Mouse (Mus musculus): ENCODE results near the gene Stxbp1.

Gene Stxbp1

DNA sequence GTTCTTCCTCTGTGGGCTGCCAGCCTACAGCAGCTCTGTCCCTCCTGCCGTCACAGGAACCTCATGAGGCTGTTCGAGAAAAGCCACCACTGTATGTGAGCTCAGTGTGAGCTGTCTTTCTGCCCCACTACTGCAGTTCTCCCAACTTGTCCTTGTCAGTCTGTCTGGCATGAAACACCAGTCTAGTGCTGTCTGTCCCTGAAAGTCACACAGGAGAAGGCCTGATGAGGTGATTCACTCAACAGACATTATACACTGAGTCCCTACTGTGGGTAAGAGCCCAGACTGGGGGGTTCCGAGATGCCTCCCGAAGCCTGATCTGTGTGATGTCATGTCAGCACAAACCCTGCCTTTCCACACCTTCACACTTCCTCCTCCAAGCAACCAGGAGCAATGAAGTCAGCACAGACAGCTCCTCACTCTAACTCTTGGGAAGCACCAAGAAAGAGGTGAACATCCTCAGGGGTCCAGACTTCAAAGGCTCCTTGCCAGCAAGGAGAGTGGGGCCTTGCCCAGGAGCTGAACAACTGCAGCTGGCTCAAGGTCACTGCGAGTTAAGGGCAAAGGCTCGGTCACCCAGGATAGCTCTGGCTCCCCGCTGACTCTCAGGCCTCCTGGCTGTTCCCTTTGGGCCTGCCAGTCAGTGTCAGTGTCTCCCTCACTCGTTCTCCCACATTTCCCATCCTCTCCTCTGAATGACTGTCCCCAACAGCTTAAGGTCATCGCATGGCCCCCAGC lies 8.7 kb downstream of the Stxbp1 start:
- no peak for DNase-seq (ENCODE audit: low spot score)

DNA sequence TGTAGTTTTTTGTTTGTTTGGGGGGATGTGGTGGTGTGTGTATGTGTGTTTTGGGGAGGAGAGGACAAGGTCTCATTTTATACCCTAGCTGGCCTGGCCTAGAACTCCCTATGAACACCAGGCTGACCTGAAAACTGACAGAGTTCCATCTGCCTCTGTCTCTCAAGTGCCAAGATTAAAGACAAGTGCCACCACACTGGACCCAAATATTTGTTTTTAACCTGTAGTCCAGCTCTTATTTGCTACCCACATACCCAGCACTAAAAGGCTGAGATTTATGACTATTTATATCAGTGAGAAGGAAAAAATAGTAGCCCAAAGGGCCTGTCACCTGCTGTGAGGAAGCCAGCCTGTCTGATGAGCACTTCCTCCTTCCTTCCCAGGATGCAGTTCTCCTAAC lies 11.5 kb downstream of the Stxbp1 start:
- no peak for DNase-seq (ENCODE audit: low spot score)

DNA sequence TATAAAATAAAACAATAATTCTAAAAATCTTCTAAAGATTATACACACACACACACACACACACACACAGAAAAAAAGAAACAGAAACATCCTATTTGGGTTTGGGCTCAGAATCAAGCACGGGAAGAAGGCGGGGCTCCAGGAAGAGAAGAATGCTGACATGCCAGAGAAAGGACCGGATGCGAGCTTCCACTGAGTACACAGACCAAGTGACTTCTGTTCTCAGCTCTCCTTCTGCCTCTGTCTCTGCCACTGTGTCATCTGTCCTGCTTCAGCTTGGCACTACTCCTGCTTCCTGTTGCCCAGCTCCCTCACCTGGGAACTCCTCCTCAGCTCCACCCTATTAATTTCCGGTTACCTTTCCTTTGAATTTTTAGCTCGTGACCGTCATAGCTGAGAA lies 12.5 kb downstream of the Stxbp1 start:
- peak; percentile 75 for DNase-seq (ENCODE audit: low spot score)

DNA sequence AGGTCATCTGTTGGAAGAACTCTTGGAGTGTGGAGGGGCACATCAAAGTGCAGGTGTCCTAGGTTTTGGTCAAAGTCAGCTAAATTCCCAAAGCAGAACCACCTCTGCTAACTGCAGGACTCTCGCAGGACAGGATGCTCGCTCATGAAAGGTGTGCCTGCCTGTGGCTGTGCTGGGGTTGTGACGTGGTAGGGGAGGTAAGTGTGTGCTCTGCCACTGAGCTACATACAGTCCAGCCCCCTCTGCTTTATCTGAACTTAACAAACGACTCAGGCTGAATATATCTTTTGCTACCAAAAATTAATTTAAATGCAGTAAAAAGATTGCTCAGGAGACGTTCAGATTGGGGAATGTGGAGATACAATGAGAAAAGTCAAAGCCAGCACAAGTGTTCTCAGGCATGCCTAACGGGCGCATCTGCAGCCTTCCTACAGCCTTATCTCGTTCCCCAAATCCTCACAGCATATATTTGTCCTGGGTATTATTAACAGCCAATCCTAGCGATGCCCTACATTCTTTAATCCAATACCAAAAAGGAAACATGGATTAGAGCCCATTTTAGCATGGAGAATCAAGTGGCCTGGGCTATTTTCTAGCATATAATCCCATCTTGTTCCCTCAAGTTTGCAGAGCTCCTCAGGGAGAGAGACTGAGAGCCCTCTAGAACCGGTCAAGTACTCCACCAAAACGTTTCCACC lies 17.9 kb downstream of the Stxbp1 start:
- DNase-seq (ENCODE audit: low spot score), result no peak

DNA sequence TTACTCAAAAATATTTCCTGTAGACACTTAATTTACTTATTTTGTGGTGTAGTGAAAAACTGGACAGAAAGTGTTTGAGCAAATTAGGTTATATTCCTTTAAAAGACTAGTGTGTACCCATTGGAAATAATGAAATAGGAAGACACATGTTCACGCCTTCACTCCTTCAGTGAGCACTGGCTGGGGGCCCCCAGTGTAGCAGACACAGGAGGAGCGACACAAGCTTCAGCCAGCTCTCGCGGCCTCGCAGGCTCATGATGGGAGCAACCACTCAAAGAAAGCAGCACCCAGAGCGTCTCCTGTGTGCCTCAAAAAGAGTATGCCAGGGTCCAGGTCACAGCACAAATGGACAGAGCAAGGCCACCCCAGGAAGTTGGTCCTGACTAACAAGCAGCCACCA lies 21.2 kb downstream of the Stxbp1 start:
- DNase-seq (ENCODE audit: low spot score), result no peak

DNA sequence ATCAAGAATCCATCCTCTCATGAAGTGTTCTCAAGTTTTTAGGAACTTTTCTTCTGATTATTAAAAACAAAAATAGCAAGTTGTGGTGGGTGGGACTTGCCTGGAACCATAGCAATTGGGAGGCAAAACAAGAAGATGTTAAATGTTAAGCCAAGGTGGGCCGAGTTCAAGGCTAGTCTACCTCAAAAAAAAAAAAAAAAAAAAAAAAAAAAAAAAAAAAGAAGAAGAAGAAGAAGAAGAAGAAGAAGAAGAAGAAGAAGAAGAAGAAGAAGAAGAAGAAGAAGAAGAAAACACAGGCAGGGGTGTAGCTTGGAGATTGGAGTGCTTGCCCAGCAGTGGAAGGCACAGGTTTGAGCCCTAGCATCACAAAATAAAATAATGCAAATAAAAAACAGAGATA lies 22.3 kb downstream of the Stxbp1 start:
- DNase-seq (ENCODE audit: low spot score), result no peak

DNA sequence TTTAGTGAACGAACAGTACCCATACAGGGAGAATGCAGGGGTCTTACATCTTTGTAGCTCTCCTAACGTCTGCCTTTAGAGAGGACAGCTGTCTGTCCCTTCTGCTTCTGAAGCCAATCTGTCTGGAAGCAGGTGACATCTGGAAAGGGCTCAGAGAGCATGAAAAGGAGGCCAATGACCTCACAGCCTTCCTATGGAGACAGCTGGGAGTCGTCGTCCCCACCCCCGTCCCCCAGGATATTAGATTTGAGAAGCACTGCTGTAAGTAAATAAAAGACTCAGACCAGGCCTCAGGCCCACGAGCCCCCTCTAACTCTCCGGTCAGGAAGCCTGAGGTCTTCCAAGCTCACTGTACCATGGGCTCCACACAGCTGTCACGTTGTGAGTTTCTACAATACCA lies 22.9 kb downstream of the Stxbp1 start:
- no peak for DNase-seq (ENCODE audit: low spot score)

DNA sequence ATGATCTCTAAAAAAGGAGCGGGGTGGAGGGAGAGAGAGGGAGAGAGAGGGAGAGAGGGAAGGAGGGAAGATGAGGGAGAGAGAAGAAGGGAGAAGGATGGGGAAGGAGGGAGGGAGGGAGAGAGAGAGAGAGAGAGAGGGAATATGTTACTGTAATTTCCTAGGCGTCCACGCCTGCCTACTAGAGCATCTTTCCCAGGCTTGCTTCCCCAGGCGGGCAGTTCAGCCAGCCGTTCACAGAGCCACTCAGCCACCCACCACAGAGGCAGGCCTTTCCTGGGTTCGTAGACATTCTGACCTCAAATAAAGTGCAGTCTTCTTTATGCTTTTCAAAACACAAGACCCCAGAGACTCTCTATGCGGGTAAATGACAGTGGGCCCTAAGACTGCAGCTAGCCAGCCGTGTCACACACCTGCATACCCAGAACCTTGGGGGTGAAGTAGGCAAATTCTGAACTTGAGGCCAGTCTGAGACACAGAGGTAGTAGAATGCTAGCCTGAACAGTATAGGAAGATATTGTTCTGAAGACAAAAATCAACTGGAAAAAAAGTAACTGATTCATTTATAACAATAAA lies 23.4 kb downstream of the Stxbp1 start:
- DNase-seq (ENCODE audit: low spot score), result no peak

DNA sequence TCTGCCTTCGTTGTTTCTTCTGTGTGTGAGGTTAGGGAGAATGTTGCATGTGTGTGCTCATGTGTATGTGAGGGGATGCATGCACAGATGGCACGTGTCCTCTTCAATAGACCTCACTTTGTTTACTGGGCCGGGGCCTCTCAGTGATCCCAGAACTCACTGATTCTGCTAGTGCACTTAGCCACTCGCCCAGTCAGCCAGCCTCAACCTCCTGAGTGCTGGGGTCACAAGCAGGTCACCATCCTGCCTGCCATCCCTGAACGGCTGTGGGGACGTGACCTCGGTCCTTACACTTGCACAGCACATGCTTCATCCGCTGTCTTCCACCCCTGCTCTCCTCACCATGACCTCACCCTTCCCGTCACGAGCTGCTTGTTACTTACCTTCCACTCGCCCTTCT lies 23.9 kb downstream of the Stxbp1 start:
- DNase-seq (ENCODE audit: low spot score), result no peak

DNA sequence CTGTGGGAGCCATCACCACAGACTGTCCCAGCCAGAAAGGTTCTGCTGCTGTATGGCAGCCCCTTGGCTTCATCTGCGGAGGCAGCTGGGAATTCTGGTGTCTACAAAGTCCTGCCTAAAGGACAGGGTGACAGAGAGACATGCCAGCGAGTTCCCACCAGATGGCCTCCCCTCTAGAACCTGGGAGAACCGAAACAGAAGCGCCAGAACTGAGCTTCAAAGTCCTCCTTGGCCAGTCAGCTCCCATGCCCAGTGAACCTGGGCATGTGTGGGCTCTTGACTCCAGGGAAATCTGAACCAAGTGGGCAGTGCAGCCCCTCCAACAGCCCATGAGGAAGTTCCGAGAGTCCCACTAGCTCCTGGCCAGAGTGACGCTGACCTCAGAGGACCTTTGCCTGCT lies 24.4 kb downstream of the Stxbp1 start:
- no peak for DNase-seq (ENCODE audit: low spot score)

DNA sequence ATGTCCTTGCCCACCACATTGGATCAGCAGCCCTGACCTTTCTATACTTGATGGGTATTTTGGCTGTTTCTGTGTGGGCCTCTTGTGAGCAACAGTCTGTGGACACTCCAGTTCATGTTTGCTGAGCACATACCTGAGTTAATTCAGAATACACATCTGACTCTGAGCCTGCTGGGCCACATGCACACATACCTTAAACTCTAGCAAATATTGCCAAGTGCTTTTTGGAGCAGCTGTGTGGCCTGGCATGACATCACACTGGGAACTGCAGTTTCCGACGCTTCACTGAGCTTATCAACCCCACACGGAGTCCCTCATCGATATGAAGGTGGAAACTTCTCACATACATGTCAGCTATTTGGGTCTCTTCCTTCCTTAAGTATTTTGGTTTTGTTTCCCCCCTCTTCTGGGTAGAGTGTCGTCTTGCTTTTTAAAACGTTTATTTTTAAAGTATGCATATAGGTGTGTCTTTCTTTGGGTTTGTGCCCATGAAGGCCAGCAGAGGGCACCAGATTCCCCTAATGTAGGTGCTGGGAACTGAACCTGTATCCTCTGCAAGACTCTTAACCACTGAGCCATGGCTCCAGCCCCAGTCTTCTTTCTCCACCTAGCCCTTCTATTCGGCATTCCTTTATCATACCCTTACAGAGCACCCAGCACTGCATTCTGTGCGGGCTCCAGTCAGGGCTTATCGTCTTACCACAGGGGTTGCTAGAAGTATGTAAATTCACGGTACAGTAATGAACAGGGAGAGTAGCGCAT lies 25.8 kb downstream of the Stxbp1 start:
- DNase-seq (ENCODE audit: low spot score), result peak; percentile 45

DNA sequence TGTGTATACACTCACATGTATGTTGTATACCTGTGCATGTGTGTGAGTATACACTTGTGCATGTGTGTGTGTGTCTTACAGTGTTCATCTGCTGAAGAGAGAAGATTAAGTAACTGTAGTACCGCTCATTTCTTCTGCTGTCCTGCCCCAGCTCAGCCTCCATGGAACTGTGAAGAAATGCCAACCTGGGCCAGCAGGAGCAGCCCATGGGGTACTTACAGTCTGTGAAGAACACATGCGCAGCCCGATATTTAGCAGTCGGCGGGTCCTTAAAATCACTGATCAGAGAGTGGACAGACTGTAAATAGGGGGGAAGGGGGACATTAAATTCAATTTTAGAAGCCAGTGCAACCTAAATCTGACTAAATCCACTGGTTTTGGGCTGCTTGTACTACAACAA lies 28.8 kb downstream of the Stxbp1 start:
- DNase-seq (ENCODE audit: low spot score), result no peak

DNA sequence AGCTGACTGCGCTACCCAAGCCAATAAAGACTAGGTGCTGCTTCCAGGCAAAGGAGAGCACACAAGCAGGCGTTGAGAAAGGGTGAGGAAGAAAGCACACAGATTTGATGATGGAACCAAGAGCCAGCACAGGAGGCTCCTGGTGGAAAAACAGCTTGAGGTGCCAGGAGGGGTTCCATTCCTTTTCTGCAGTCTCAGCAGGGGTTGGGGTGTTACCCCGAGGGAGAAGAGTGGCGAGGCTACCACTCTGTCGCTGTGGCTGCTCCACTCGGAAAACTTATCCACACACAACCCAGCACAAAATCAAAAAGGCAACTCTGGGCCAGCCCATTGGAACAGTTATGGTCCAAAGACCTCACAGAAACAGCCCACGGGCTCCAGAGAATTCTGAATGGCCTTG lies 29.5 kb downstream of the Stxbp1 start:
- DNase-seq (ENCODE audit: low spot score), result no peak

DNA sequence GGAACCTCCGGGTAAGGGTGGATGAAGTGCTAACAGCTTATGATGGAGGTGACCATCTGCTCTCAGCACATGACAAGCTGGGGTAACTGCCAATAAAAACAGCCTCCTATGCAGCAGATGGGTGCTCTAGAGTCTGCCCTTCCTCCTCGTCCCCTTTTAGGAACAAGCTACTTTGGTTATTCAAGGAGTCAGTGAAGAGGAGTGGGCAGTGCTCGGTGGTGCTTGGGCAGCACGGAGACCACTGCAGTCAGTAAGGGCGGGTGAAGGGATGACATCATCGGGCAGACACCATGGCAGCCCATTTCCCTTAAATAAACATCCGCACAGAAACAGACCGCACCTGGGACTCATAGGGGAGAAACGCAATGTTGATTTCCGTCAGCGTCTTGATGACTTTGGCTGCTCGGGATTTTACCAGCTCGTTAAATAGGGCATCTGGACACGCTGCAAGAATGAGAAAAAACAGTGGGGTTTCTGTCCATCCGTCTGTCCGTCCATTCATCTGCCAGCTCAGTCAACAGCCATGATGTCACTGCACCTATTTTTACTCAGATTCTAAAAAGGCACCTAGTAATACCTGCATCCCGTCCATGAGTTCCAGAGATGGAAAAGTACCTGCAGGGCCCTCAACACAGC lies 30.0 kb downstream of the Stxbp1 start:
- peak; percentile 42 for DNase-seq (ENCODE audit: low spot score)

DNA sequence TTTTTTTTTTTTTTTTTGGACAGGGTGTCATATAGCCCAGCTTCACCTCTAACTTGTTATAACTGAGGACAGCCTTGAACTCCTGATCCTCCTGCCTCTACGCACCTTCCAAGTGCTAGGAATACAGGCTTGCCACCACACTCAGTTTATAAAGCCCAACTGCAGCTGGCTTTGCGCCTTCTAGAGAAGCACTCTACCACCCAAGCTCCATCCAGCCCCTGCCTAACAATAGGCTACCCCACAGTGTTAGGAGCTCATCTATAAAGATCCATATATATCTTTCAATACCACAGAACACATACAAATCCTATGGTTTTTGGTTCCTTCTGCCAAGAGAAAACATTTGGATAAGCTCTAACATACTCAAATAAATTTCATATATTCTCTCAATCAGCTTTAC lies 30.5 kb downstream of the Stxbp1 start:
- DNase-seq (ENCODE audit: low spot score), result no peak

DNA sequence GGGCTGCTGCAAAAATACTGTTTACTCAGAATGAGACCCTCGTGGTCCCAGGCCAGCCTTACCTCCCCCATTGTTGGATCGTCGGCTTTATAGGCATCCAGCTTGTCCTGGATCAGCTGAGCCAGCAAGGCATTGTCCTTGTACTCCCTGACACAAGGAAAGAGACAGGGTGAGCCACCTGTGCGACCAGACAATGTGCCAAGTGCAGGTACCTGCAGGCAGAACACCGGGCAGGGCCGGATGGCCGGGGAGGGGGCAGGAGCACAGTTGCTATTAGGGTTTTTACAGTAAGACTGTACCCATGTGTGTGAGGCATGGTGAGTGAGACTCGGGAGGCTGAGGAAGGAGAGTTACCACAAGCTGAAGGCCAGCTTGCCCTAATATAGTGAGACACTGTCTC lies 35.1 kb downstream of the Stxbp1 start:
- no peak for DNase-seq (ENCODE audit: low spot score)

DNA sequence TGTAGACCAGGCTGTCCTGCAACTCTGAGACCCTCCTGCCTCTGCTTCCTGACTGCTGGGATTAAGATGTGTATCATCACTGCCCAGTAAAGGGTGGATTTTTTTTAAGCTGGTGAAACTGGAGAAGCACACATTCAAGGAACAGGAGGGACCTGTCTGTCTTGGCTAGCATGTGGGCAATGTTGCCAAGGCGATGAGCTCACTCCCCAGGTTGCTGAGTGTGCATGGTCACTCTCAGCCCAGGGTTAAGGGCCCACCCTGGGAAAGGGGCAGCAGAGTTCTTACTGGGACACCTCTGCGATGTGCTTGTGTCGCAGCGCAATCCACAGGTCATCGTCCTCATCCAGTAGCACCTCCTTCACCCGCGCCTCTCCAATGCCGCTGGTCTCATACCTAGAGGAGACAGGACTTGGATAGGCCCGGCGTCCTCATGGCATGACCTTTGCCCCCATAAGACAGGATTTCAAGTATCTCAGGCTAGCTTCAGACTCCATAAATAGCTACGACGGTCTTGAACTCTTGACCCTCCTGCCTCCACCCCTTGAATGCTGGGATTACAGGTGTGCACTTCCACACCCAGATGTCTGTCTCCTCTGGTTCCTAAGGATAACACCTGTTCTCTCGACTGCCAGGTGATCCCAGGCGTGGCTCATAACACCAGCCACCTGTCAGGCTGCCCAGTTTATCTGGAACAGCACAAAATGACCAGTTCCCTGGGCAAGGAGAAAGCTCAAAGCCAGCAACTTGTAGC lies 38.1 kb downstream of the Stxbp1 start:
- no peak for DNase-seq (ENCODE audit: low spot score)

DNA sequence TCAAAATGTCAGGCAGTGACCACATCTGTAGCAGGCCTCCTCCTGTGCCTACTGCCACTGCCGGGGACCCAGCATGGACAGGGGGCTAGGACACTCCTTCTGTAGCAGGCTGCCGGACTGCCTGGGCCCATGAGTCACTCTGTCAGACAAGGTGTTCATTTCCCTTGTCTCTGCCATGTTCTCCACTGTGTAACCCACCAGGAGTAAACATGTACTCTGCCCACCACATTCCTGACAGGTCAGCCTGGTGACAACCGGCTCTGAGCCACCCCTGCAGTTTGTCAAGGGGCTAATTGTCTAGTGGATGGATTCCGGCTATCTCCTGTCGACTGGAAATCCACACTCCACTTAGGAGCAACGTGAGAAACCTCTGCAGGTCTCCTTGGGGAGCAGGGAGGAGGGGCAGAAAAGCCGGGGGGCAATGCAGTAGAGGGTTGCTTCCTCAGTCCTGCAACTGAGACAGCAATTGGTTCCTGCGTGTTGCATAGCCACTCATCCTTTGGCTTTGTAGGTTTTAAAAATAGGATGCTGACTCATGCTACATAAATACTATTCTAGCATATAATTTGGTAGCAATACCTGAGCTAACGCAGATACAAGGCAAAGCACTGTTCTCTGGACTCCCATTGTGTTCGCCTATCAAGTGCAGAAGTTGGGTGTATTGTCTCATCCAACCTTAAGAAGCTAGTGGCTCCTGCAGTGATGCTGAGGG lies 48.6 kb downstream of the Stxbp1 start:
- DNase-seq (ENCODE audit: low spot score), result no peak

DNA sequence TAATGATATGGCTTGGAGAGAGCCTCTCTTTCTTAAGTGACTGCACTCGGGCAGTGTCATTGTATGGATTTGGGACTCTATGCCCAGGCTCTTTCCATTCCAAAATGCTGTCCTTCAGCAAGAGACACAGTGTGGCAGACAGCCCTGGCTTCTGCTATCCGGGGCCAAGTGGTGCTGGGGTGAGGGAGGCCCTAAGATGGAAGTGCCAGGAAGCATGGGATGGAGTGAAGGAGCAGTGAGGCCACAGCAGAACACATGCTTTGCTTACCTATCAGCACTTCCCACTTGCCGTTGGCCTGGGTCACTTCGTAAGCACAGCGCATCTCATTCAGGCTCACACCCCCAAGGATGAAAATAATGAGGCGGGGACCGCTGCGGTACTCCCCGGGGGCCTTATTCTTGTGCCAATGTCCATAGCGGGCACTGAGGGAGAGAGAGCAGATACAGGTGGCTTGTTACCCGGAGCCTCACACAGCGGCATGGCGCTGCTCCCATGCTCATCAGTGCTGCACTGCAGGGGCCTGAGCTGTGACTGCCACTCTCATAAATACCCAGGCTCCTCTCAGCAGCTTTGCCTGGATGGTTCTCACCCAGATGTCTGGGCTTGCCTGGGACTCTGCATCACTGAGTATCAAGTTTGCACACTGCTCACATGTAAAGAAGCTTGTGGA lies 51.2 kb downstream of the Stxbp1 start:
- no peak for DNase-seq (ENCODE audit: low spot score)

DNA sequence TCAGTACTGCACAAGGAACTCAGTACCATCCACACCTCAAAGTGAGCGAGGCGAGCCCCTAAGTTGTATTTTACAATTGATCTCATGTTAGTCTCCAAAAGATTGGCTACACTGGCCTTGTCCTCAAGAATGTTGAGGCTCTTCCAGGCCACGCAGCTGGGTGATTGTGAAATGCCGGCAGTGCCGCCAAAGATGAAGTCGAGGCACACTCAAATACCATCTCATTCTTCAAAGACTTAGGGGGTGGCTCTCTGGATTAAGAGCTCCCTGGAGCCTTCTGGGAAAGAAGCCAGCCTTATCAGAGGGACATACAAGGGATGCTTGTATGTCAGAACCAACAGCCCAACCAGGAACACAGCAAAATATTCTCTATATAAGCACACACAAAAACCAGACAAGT lies 55.7 kb downstream of the Stxbp1 start:
- peak; percentile 68 for DNase-seq (ENCODE audit: low spot score)

Measured in lung, postnatal 25 days (tissue).